Mouse (Mus musculus): Measurements from ENCODE around the gene Snrnp70. TPM values are rescaled to one million over a fixed set of nuclear protein-coding genes. Genes with fewer than 3 reads are reported as not detected.

Gene Snrnp70
- polyA plus RNA-seq, 1 experiment from 2014 or later = 215 TPM

DNA sequence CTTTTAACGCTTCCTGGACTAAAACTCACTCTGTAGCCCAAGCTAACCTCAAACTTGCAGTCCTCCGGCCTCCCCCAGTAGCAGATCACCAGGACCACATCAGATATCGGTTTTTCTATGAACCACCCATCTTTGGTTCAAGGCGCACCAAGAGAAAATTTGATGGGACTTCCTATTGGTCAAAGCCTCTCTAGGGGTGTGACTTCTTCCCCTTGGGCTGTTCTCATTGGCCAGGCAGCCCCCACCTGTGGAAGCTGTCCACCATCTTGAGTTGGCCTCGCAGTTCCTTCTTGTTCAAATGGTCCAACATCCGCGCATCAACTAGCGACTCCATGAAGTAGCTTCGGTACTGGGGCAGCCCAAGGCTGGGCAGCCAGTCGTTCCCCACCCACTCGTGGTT, 53.5 kb downstream of the Snrnp70 start:
- Histone ChIP-seq H3K27ac (ENCODE audit: low read length) (no peak overlapping the region), H3K4me3 (replicated peaks; ENCODE audit: low read length) (no peak overlapping the region), H3K9me3 (ENCODE audit: control insufficient read depth, low read length) (no peaks in the 10 kb centered on the region), H3K4me2 (ENCODE audit: low read length) (no peak overlapping the region), H3K4me1 (replicated peaks; ENCODE audit: control insufficient read depth, insufficient read depth, low read length) (peaks cover 26% of the 10 kb centered on the region), H3K9ac (replicated peaks; ENCODE audit: low read depth, low read length) (no peak overlapping the region), H3K36me3 (ENCODE audit: control insufficient read depth, insufficient read depth) (peaks cover 8% of the 10 kb centered on the region), H3K27me3 (replicated peaks; ENCODE audit: control insufficient read depth, insufficient read depth, low read length) (peaks cover 6% of the 10 kb centered on the region)
- no peak for ATAC-seq
- 90% methylated on average over 11 of the region's 11 CpGs for WGBS

DNA sequence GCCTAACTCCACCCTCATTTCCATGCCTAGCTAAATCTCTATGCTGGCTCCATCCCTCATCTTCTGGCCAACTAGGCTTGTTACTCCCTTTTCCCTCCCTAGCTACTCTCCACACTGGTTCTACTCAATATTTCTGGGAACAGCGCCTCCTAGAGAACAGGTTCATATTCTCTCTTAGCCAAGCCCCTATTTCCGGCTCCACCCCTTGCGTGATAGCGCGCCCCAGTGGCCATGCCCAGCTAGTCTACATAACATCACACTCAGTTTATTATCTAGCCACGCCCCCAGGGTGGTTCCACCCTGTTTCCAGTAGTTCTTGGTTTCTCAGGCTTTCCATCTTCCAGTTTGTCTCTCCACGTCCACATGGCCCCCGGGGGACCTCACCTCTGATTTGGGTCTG, 54.2 kb downstream of the Snrnp70 start:
- H3K9ac ChIP-seq (replicated peaks; ENCODE audit: low read depth, low read length) = no peak overlapping the region
- H3K36me3 ChIP-seq (ENCODE audit: control insufficient read depth, insufficient read depth) = peaks cover 2% of the 10 kb centered on the region
- H3K9me3 ChIP-seq (ENCODE audit: control insufficient read depth, low read length) = no peaks in the 10 kb centered on the region
- H3K27ac ChIP-seq (ENCODE audit: low read length) = no peak overlapping the region
- H3K4me2 ChIP-seq (ENCODE audit: low read length) = peak overlapping the region; percentile 55
- H3K27me3 ChIP-seq (replicated peaks; ENCODE audit: control insufficient read depth, insufficient read depth, low read length) = peaks cover 6% of the 10 kb centered on the region
- WGBS = 5% methylated on average over 8 of the region's 8 CpGs
- no peak overlapping the region for H3K4me3 ChIP-seq (replicated peaks; ENCODE audit: low read length)
- ATAC-seq = no peak; the same call in 1 of the 2 replicates
- H3K4me1 ChIP-seq (replicated peaks; ENCODE audit: control insufficient read depth, insufficient read depth, low read length) = peaks cover 26% of the 10 kb centered on the region

DNA sequence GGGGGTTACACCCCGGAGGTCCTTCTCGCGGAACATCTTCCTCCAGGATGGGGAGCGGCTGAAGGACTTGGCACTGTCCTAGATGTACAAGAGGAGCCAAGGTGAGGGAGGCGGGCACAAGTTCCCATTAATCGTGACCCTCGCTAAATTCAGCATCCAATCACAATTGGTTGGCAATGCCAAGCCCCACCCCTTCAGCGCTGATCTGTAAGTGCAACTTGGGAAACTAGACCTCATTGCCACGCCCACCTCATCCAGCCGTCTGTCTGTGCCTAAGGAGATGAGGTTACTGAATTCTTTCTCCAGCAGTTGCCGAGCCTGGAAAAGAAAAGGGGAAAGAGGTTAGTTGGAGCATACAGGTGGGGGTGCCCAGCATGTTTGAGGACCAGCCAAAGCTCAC, 54.9 kb downstream of the Snrnp70 start:
- H3K9me3 ChIP-seq (ENCODE audit: control insufficient read depth, low read length) = no peaks in the 10 kb centered on the region
- peak overlapping the region; percentile 44 for H3K4me3 ChIP-seq (replicated peaks; ENCODE audit: low read length)
- H3K9ac ChIP-seq (replicated peaks; ENCODE audit: low read depth, low read length) = no peak overlapping the region
- H3K27ac ChIP-seq (ENCODE audit: low read length) = no peak overlapping the region
- peaks cover 2% of the 10 kb centered on the region; the same call in 1 of the 2 replicates for H3K36me3 ChIP-seq (ENCODE audit: control insufficient read depth, insufficient read depth)
- ATAC-seq = no peak
- peaks cover 26% of the 10 kb centered on the region for H3K4me1 ChIP-seq (replicated peaks; ENCODE audit: control insufficient read depth, insufficient read depth, low read length)
- peak overlapping the region; percentile 55 for H3K4me2 ChIP-seq (ENCODE audit: low read length)
- WGBS = 6% methylated on average over 11 of the region's 11 CpGs
- peaks cover 6% of the 10 kb centered on the region for H3K27me3 ChIP-seq (replicated peaks; ENCODE audit: control insufficient read depth, insufficient read depth, low read length)

DNA sequence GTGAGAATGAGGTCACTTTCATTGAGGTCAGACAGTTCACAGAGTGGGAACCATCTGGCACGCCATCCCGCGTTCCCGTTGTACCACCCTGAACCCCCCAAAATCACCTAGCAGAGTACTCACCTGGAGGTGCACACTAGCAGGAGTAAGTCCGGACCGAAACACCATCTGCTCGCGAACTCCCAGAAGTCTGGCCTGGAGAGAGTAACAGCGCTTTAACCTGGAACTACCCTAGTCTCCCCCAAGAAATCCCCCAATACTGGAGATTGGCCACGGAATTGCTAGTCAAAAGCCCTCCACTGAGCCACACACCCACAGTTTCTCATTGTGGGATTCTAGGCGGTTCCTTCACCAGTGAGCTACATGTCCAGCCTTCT, 55.5 kb downstream of the Snrnp70 start:
- H3K27ac ChIP-seq (ENCODE audit: low read length) = no peak overlapping the region

DNA sequence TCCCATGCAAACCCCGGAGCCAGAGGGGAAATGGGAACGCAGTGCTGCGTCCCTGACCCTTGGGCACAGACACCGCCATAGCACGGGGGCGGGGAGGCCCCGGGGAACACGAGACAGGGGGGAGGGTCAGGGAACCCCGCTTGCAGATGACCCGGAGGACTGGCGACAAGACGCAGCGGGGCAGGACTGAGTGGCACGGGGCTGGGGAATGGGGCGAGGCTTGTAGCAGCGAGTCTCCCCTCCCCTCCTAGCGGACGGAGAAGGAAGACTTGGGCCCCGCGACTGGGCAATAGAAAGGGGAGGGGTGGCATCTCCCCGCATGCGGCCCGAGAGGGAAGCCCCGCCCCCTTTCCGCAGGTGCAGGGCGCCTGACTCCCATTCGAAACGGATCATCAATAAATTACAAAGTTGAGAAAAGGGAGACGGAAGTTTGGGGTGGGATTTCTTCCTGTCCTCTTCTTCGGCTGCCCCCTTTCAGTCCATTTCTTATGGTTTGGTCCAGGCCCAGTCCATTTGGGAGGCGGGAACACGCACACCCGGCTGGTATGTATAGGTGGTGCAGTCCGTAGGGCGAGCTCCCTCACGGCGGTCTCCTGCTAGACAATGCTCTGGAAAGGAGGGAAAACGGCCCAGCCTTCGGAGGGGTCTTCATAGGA, 56.0 kb downstream of the Snrnp70 start:
- 1% methylated on average over 35 of the region's 39 CpGs for WGBS
- H3K27ac ChIP-seq (ENCODE audit: low read length) = no peak overlapping the region
- ATAC-seq = peak; percentile 84

More for the DNA sequence above, 55.5 kb downstream of the Snrnp70 start:
- no peaks in the 10 kb centered on the region for H3K9me3 ChIP-seq (ENCODE audit: control insufficient read depth, low read length)
- WGBS = 1% methylated on average over 11 of the region's 11 CpGs
- peak overlapping the region; percentile 55 for H3K4me2 ChIP-seq (ENCODE audit: low read length)
- H3K9ac ChIP-seq (replicated peaks; ENCODE audit: low read depth, low read length) = peak overlapping the region; percentile 51
- peaks cover under 1% of the 10 kb centered on the region; the same call in 1 of the 2 replicates for H3K36me3 ChIP-seq (ENCODE audit: control insufficient read depth, insufficient read depth)
- H3K4me3 ChIP-seq (replicated peaks; ENCODE audit: low read length) = peak overlapping the region; percentile 44
- ATAC-seq = no peak
- H3K4me1 ChIP-seq (replicated peaks; ENCODE audit: control insufficient read depth, insufficient read depth, low read length) = peaks cover 26% of the 10 kb centered on the region
- peaks cover 6% of the 10 kb centered on the region for H3K27me3 ChIP-seq (replicated peaks; ENCODE audit: control insufficient read depth, insufficient read depth, low read length)

DNA sequence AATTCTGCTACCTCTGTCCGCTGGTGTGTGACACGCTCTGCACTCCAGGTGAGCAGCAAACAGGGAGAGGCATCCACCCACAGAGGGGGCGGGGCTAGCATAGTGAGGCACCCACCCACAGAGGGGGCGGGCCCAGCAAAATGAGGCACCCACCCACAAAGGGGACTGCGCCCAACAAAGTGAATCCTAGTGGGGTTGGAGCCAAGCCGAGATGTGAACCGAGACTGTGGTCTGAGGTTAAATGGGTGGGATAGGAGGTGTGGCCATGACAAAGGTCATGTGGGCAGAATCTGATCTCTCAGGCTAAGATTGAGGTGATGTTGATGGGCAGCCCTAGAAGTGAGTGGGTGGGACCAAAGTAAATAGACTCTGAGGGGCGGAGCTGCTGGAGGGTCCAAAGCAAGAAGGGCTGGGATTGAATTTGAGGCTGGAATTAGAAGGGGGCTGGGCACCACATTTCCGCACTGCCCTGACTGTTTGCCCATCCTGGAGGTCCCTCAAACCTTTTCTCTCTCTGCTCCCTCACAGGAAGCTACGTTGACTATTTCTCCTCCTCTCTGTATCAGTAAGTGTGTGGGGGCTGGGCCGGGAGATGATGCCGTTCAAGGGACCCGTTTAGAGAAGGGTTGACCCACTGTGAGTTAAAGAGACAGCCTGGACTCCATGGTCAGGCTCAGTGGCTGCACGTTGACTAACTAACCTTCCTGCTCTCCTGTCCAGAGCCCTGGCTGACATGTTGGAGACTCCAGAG, 57.2 kb downstream of the Snrnp70 start:
- ATAC-seq = no peak
- H3K9me3 ChIP-seq (ENCODE audit: control insufficient read depth, low read length) = no peaks in the 10 kb centered on the region
- no peak overlapping the region for H3K27ac ChIP-seq (ENCODE audit: low read length)
- H3K4me3 ChIP-seq (replicated peaks; ENCODE audit: low read length) = no peak overlapping the region
- peaks cover 27% of the 10 kb centered on the region for H3K4me1 ChIP-seq (replicated peaks; ENCODE audit: control insufficient read depth, insufficient read depth, low read length)
- H3K9ac ChIP-seq (replicated peaks; ENCODE audit: low read depth, low read length) = no peak overlapping the region
- no peak overlapping the region for H3K4me2 ChIP-seq (ENCODE audit: low read length)
- no peaks in the 10 kb centered on the region for H3K36me3 ChIP-seq (ENCODE audit: control insufficient read depth, insufficient read depth)
- H3K27me3 ChIP-seq (replicated peaks; ENCODE audit: control insufficient read depth, insufficient read depth, low read length) = peaks cover 6% of the 10 kb centered on the region
- 5% methylated on average over 14 of the region's 14 CpGs for WGBS

More for the DNA sequence above, 56.0 kb downstream of the Snrnp70 start:
- H3K4me1 ChIP-seq (replicated peaks; ENCODE audit: control insufficient read depth, insufficient read depth, low read length) = peaks cover 26% of the 10 kb centered on the region
- peak overlapping the region; percentile 55 for H3K4me2 ChIP-seq (ENCODE audit: low read length)
- no peaks in the 10 kb centered on the region for H3K36me3 ChIP-seq (ENCODE audit: control insufficient read depth, insufficient read depth)
- H3K9me3 ChIP-seq (ENCODE audit: control insufficient read depth, low read length) = no peaks in the 10 kb centered on the region
- H3K27me3 ChIP-seq (replicated peaks; ENCODE audit: control insufficient read depth, insufficient read depth, low read length) = peaks cover 6% of the 10 kb centered on the region
- peak overlapping the region; percentile 44 for H3K4me3 ChIP-seq (replicated peaks; ENCODE audit: low read length)
- peak overlapping the region; percentile 51 for H3K9ac ChIP-seq (replicated peaks; ENCODE audit: low read depth, low read length)

DNA sequence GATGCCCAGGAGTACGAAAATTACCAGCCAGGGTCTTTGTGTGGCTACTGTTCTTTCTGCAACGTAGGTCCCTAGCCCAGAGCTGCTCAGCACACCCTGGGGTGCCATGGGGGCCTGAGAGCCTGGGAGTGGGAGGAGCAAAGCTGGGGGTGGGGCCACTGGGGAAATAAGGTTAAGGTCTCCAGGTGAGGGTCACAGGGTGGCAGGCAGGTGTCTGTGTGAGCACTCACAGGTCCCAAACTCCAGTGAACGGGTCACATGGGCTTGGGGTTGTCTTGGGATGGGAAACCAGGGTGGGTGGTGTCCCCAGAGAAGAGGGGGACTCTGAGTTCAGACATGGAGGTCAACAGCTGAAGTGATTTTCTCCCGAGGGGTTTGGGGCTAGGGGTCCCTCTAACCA, 58.1 kb downstream of the Snrnp70 start:
- 9% methylated on average over 4 of the region's 4 CpGs for WGBS
- ATAC-seq = no peak
- Histone ChIP-seq H3K4me3 (replicated peaks; ENCODE audit: low read length) (no peak overlapping the region), H3K9me3 (ENCODE audit: control insufficient read depth, low read length) (no peaks in the 10 kb centered on the region), H3K27me3 (replicated peaks; ENCODE audit: control insufficient read depth, insufficient read depth, low read length) (peaks cover 6% of the 10 kb centered on the region), H3K4me1 (replicated peaks; ENCODE audit: control insufficient read depth, insufficient read depth, low read length) (peaks cover 36% of the 10 kb centered on the region), H3K4me2 (ENCODE audit: low read length) (no peak overlapping the region), H3K27ac (ENCODE audit: low read length) (no peak overlapping the region), H3K9ac (replicated peaks; ENCODE audit: low read depth, low read length) (no peak overlapping the region), H3K36me3 (ENCODE audit: control insufficient read depth, insufficient read depth) (no peaks in the 10 kb centered on the region)

DNA sequence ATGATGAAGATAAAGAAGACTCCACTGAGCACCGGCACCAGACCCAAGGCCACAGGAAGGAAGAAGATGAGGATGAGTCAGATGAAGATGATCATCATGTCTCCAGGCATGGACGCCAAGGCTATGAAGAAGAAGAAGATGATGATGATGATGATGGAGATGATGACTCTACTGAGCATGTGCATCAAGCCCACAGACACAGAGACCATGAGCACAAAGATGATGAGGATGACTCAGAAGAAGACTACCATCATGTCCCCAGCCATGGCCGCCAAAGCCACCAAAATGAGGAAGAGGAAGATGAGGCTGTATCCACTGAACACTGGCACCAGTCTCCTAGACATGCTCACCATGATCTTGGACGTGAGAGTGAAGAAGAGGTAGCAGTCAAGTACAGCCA, 59.2 kb downstream of the Snrnp70 start:
- WGBS = 87% methylated on average over 4 of the region's 4 CpGs
- no peak for ATAC-seq
- Histone ChIP-seq H3K4me1 (replicated peaks; ENCODE audit: control insufficient read depth, insufficient read depth, low read length) (peaks cover 36% of the 10 kb centered on the region), H3K27me3 (replicated peaks; ENCODE audit: control insufficient read depth, insufficient read depth, low read length) (peaks cover 6% of the 10 kb centered on the region), H3K9ac (replicated peaks; ENCODE audit: low read depth, low read length) (no peak overlapping the region), H3K27ac (ENCODE audit: low read length) (no peak overlapping the region), H3K4me2 (ENCODE audit: low read length) (no peak overlapping the region), H3K9me3 (ENCODE audit: control insufficient read depth, low read length) (no peaks in the 10 kb centered on the region), H3K4me3 (replicated peaks; ENCODE audit: low read length) (no peak overlapping the region), H3K36me3 (ENCODE audit: control insufficient read depth, insufficient read depth) (no peaks in the 10 kb centered on the region)

DNA sequence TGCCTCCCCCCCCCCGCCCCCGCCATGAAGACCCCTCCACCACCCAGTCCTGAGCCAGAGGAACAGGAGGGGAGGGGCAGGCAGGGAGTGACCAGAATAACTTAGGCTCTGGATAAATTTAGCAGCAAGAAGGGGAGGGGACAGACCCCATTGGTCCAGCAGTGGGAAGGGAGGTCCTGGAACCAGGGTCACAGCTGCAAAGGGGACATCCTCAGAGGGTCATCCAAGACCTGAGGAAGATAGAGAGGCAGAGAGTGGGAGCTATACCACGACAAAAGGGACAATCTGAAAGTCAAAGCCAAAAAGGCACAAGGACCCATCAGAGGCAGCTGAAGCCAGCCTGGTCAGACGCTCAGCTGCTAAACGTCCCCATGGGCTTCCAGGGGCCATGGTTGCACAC, 60.5 kb downstream of the Snrnp70 start, which contains the start of gene Hrc:
TSS of gene Hrc (plus strand) at position 235 of the 400 bp plus-strand sequence.
- WGBS = 35% methylated on average over 5 of the region's 5 CpGs
- Histone ChIP-seq H3K4me2 (ENCODE audit: low read length) (peak within 1 kb of the TSS; percentile 89; the same call in 1 of the 2 replicates), H3K27ac (ENCODE audit: low read length) (no peak within 1 kb of the TSS), H3K4me3 (replicated peaks; ENCODE audit: low read length) (no peak within 1 kb of the TSS), H3K27me3 (replicated peaks; ENCODE audit: control insufficient read depth, insufficient read depth, low read length) (peaks cover 6% of the 10 kb centered on the region), H3K4me1 (replicated peaks; ENCODE audit: control insufficient read depth, insufficient read depth, low read length) (peaks cover 24% of the 10 kb centered on the region), H3K36me3 (ENCODE audit: control insufficient read depth, insufficient read depth) (no peaks in the 10 kb centered on the region), H3K9ac (replicated peaks; ENCODE audit: low read depth, low read length) (no peak within 1 kb of the TSS), H3K9me3 (ENCODE audit: control insufficient read depth, low read length) (no peaks in the 10 kb centered on the region)
- no peak for ATAC-seq

Measured in forebrain, embryonic 16.5 days (tissue).